Mouse (Mus musculus): ENCODE data around the gene Adora2a. TPM values are rescaled to one million over a fixed set of nuclear protein-coding genes. Genes with fewer than 3 reads are reported as not detected.
"Not testable (repeated sequence)": the region's sequence is repeated elsewhere in the genome, so short reads cannot be mapped to it uniquely, and the experiment has no call there.

Adora2a gene
- polyA plus RNA-seq (2015; fragmentation: Nextera tagmentation; extraction: Ambion mirVana), result 3.1 and 3.9 TPM in 2 replicates

DNA sequence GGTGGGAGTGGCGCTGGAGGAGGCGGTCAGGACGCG, at the start of gene Adora2a:
Gene Adora2a (plus strand): TSS at position 6 of the 36 bp plus-strand sequence.
- Histone ChIP-seq H3K9me3 (no peaks in the 10 kb centered on the region), H3K4me3 (peak within 1 kb of the TSS; percentile 42), H3K36me3 (peaks cover 16% of the 10 kb centered on the region), H3K27me3 (peaks cover 51% of the 10 kb centered on the region), H3K27ac (peak within 1 kb of the TSS; percentile 55; the same call in 1 of the 2 replicates), H3K4me1 (replicated peaks) (peaks cover 16% of the 10 kb centered on the region), H3K4me2 (peak within 1 kb of the TSS; percentile 55), H3K9ac (peak within 1 kb of the TSS; percentile 58)
- 4% methylated on average over 4 of the region's 4 CpGs for WGBS
- ATAC-seq (ENCODE audit: low FRiP score), result no peak

DNA sequence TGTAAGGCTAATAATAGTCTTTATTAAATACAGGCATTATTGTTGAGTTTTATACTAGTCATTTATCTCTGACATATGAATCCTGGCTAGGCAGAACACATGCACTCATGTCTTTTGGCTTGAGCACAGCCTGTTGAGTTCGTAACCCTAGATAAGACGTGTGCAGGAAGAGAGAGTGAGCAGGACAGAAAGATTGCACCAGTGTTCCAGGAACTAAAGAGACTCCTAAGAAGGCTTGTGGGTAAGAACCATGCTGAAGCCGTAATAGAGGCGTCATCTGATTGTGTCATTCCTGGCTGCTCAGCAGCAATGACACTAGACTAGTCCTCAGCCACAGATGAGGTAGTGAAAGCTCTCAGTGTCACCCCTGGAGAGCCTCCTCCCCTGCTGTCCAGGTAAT, 43.7 kb upstream of the Adora2a start:
- Histone ChIP-seq H3K27me3 (no peaks in the 10 kb centered on the region), H3K4me1 (replicated peaks) (no peaks in the 10 kb centered on the region), H3K36me3 (peaks cover 66% of the 10 kb centered on the region), H3K4me3 (no peak overlapping the region), H3K9me3 (no peaks in the 10 kb centered on the region), H3K9ac (no peak overlapping the region), H3K27ac (no peak overlapping the region), H3K4me2 (no peak overlapping the region)
- 93% methylated on average over 4 of the region's 4 CpGs for WGBS
- ATAC-seq (ENCODE audit: low FRiP score), result no peak

DNA sequence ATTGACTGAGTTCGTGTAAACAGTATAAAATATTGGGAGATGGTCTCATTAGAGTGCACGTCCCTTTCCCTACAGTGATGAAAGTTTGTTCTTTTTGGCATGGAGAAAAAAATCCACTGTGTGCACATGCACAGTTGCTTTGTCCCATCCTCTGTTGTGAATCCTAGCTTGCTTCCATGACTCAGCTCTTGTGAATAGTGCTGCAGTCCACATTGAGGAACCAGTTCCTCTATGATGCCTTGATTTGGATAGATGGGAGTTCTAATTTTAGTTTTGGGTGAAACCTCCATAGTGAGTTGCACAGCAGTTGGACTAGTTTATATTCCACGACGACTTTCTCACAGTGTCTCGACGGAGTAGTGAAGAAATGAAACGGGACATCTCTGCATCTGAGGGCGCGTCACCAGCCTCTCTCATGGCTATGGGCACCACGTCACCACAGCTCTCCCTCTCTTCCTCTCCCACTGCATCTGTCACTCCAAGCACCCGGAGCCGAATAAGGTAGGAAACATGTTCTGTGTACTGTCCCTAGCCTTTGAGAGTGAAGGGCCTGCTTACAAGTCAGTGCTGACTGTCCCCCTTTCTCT, 40.2 kb upstream of the Adora2a start:
- no peak for ATAC-seq (ENCODE audit: low FRiP score)
- H3K4me1 ChIP-seq (replicated peaks), result no peaks in the 10 kb centered on the region
- no peak overlapping the region for H3K27ac ChIP-seq
- H3K9ac ChIP-seq, result no peak overlapping the region
- H3K27me3 ChIP-seq, result no peaks in the 10 kb centered on the region
- WGBS, result 91% methylated on average over 12 of the region's 12 CpGs
- H3K9me3 ChIP-seq, result no peaks in the 10 kb centered on the region
- H3K4me2 ChIP-seq, result no peak overlapping the region
- peaks cover 65% of the 10 kb centered on the region for H3K36me3 ChIP-seq
- no peak overlapping the region for H3K4me3 ChIP-seq

DNA sequence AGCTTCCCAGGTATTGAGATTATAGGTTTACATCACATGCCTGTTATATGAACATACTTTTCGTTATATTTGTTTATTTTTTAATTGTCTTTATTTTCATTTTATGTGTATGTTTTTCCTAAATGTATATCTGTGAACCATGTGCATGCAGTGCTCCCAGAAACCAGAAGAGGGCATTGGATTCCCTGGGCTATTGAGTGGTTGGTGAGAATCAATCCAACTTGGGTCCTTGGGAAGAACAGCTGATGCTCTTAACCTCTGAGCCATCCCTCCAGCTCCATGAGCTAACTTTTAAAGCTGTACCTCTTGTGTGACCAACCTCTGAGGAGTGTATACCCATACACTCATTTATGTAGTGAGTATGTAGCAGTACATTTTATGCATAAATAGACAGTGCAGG, 39.2 kb upstream of the Adora2a start:
- H3K36me3 ChIP-seq, result peaks cover 59% of the 10 kb centered on the region
- no peak overlapping the region for H3K4me2 ChIP-seq
- 0 out of 2 replicates have a peak, but pooled peaks have one; percentile 28 for ATAC-seq (ENCODE audit: low FRiP score)
- H3K9me3 ChIP-seq, result no peaks in the 10 kb centered on the region
- WGBS, result 92% methylated on average over 1 of the region's 1 CpGs
- no peak overlapping the region for H3K9ac ChIP-seq
- no peaks in the 10 kb centered on the region for H3K4me1 ChIP-seq (replicated peaks)
- no peak overlapping the region for H3K27ac ChIP-seq
- no peaks in the 10 kb centered on the region for H3K27me3 ChIP-seq
- H3K4me3 ChIP-seq, result no peak overlapping the region

DNA sequence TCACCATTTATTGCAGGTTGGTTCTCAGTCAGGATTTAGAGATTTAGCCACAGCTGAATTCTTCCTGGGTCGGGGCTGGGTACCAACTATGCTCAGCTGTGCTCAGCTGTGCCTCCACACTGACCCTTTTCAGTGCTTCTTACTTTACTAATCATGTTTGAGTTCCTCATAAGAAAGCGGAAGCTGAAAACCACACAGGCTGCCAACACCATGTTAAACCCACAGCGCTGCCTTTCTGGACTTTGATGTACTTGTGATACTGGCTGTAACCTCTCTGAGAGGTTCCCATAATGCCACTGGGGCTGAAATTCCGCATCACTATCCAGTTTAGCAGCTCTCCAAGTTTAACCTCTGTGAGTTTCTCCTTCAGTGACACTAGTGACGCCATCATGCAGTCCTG, 34.0 kb upstream of the Adora2a start:
- no peak for ATAC-seq (ENCODE audit: low FRiP score)
- no peaks in the 10 kb centered on the region for H3K27me3 ChIP-seq
- no peak overlapping the region for H3K9ac ChIP-seq
- peaks cover 40% of the 10 kb centered on the region for H3K36me3 ChIP-seq
- no peaks in the 10 kb centered on the region for H3K9me3 ChIP-seq
- H3K27ac ChIP-seq, result no peak overlapping the region
- H3K4me1 ChIP-seq (replicated peaks), result no peaks in the 10 kb centered on the region
- no peak overlapping the region for H3K4me3 ChIP-seq
- 94% methylated on average over 5 of the region's 5 CpGs for WGBS
- H3K4me2 ChIP-seq, result no peak overlapping the region

DNA sequence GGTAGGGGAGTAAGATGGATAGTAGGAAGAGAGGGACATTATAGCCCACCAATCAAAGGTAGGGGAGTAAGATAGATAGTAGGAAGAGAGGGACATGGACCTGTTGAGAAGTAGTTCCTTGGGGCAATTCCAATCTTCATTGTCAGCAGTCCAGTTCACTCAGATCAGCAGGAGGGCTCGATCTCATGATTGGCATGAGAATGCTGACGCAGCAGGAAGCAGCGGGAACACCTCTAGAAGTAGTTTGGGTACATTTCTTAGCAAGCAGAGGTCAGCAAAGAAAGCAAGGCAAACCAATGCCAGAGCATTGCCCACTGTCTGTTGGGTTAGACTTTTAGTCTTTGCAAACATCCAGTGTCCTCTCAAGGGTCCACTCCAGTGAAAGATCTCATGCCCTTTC, 32.9 kb upstream of the Adora2a start:
- H3K9ac ChIP-seq, result no peak overlapping the region
- WGBS, result 93% methylated on average over 3 of the region's 3 CpGs
- H3K4me1 ChIP-seq (replicated peaks), result no peaks in the 10 kb centered on the region
- H3K4me3 ChIP-seq, result no peak overlapping the region
- H3K9me3 ChIP-seq, result no peaks in the 10 kb centered on the region
- no peak overlapping the region for H3K27ac ChIP-seq
- H3K27me3 ChIP-seq, result no peaks in the 10 kb centered on the region
- no peak overlapping the region for H3K4me2 ChIP-seq
- no peak for ATAC-seq (ENCODE audit: low FRiP score)
- H3K36me3 ChIP-seq, result peaks cover 42% of the 10 kb centered on the region

DNA sequence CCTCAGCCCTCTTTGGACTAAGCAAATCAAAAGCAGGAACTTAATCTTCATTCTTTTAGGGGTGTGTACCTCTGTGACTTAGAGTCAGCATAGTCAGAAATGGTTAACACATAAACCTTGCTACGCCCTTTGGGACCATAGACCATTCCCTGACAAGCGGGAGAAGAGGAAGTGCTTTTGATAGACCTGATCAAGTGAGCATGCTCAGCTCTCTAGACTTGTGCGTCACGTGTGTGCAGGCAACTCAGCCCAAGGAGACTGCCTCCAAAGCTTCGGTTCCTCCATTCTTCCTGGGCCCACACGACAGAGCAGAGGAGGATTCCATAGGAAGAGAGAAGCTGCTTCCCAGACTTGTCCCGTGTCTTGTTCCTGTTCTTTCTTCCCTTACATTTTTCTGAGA, 28.1 kb upstream of the Adora2a start:
- no peak overlapping the region for H3K4me3 ChIP-seq
- H3K4me2 ChIP-seq, result no peak overlapping the region
- no peaks in the 10 kb centered on the region for H3K9me3 ChIP-seq
- no peak for ATAC-seq (ENCODE audit: low FRiP score)
- WGBS, result 83% methylated on average over 7 of the region's 7 CpGs
- H3K4me1 ChIP-seq (replicated peaks), result no peaks in the 10 kb centered on the region
- H3K27me3 ChIP-seq, result no peaks in the 10 kb centered on the region
- H3K27ac ChIP-seq, result no peak overlapping the region
- H3K36me3 ChIP-seq, result peaks cover 27% of the 10 kb centered on the region
- H3K9ac ChIP-seq, result no peak overlapping the region

DNA sequence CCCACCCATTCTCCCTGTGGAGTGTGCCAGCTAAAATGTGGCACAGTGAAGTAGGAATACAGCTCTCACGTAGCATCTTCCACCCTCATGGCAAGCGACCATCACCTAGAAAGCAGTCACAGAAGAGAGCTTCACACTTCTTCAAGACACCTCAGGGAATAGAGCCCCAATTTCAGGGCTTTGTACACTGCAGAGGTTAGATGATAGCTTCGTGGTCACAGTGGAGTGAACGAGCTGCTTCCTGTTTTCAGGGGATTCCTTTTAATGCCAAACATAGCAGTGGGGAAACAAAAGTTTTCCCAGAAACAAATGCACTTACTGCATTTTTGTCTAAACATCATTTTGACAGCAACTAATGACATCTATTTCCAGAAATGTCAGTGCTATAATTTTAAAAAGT, 27.3 kb upstream of the Adora2a start:
- H3K4me1 ChIP-seq (replicated peaks), result no peaks in the 10 kb centered on the region; the same call in 1 of the 2 replicates
- H3K27me3 ChIP-seq, result no peaks in the 10 kb centered on the region
- H3K4me2 ChIP-seq, result no peak overlapping the region
- ATAC-seq (ENCODE audit: low FRiP score), result no peak
- H3K27ac ChIP-seq, result no peak overlapping the region
- peaks cover 19% of the 10 kb centered on the region for H3K36me3 ChIP-seq
- 77% methylated on average over 4 of the region's 4 CpGs for WGBS
- no peak overlapping the region for H3K9ac ChIP-seq
- no peak overlapping the region for H3K4me3 ChIP-seq
- H3K9me3 ChIP-seq, result no peaks in the 10 kb centered on the region

DNA sequence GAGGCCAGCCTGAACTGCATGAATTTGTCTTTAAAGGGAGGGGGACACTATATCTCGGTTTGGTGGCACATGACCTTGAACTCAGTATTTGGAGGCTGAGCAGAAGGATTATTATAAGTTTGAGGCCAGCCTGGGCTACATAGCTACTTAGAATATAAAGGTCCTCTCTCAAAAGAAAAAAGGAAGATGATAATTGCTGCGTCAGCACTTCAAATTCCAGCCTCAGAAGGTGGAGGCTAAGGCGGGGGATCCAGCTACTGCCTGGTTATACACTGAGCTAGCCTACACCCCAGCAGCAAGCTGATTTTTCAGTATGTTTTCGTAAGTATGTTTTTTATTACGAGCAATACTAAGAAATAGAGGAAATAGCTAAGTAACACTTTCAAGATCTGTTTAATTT, 26.0 kb upstream of the Adora2a start:
- H3K27ac ChIP-seq, result no peak overlapping the region

DNA sequence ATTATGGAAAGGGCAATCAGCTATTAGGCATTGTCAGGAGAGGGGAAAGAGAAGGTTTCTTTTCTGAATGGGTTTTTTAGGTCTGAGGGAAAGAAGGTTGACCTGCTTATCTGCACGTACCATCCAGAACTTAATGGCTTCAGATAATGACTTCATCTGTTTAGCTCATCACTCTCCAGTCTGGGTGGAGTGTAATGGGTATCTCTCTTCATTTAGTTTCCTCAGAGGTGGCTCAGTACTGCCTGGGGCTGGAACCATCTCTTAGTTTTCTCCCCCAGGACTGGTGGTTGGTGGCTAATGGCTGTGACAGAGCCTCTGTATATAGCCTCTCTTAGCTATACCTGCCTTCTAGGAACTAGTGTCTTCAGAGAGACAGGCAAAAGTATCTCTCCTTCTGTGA, 25.3 kb upstream of the Adora2a start:
- Histone ChIP-seq H3K9me3 (no peaks in the 10 kb centered on the region), H3K9ac (no peak overlapping the region), H3K4me2 (no peak overlapping the region), H3K4me1 (replicated peaks) (peaks cover 4% of the 10 kb centered on the region; the same call in 1 of the 2 replicates), H3K27ac (peak overlapping the region; percentile 30), H3K4me3 (no peak overlapping the region), H3K27me3 (no peaks in the 10 kb centered on the region), H3K36me3 (peaks cover 23% of the 10 kb centered on the region)
- 64% methylated on average over 1 of the region's 1 CpGs for WGBS
- no peak for ATAC-seq (ENCODE audit: low FRiP score)

More for the DNA sequence above, 26.0 kb upstream of the Adora2a start:
- H3K4me2 ChIP-seq, result no peak overlapping the region
- ATAC-seq (ENCODE audit: low FRiP score), result no peak
- WGBS, result 92% methylated on average over 5 of the region's 5 CpGs
- H3K4me3 ChIP-seq, result no peak overlapping the region
- no peak overlapping the region for H3K9ac ChIP-seq
- peaks cover 4% of the 10 kb centered on the region; the same call in 1 of the 2 replicates for H3K4me1 ChIP-seq (replicated peaks)
- peaks cover 19% of the 10 kb centered on the region for H3K36me3 ChIP-seq
- H3K27me3 ChIP-seq, result no peaks in the 10 kb centered on the region
- no peaks in the 10 kb centered on the region for H3K9me3 ChIP-seq

DNA sequence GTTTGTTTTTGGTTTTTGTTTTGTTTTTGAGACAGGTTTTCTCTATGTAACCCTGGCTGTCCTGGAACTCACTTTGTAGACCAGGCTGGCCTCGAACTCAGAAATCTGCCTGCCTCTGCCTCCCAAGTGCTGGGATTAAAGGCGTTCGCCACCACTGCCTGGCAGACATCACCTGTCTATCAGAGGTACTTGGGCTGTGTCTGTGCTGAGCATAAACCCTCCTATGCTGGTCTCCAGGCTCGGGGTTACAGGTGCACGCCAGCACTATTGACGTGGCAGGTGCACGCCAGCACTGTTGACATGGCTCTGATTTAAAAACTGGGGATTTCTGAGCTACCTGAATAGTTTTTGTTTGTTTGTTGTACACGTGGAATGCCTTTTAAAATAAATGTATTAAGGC, 24.5 kb upstream of the Adora2a start:
- not testable (repeated sequence) for H3K4me3 ChIP-seq; H3K9ac ChIP-seq; H3K27ac ChIP-seq; H3K9me3 ChIP-seq; H3K27me3 ChIP-seq; ATAC-seq (ENCODE audit: low FRiP score); H3K4me2 ChIP-seq; H3K4me1 ChIP-seq (replicated peaks)
- peaks cover 26% of the 10 kb centered on the region for H3K36me3 ChIP-seq
- WGBS, result 93% methylated on average over 8 of the region's 8 CpGs

DNA sequence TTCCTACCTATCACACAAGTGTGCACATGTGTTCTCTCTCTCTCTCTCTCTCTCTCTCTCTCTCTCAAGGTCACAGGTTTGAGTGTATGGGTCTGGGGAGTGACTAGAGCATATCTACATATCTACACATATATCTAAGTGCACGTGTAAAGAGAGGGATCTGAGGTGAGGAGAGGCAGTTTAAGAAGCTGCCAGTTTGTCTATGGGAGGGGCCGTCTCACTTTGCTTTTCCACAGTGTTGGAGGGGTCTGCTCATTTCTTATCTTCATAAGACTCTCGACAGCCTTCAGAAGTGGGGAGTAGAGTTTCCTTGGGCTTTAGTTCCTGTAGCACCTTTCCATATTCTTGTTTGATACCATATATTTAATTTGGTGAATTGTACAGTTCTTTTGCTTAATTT, 23.4 kb upstream of the Adora2a start:
- no peak overlapping the region for H3K9ac ChIP-seq
- no peaks in the 10 kb centered on the region for H3K9me3 ChIP-seq
- H3K4me2 ChIP-seq, result no peak overlapping the region
- no peak for ATAC-seq (ENCODE audit: low FRiP score)
- H3K27ac ChIP-seq, result no peak overlapping the region
- no peak overlapping the region for H3K4me3 ChIP-seq
- WGBS, result 95% methylated on average over 3 of the region's 3 CpGs
- peaks cover 28% of the 10 kb centered on the region for H3K36me3 ChIP-seq
- no peaks in the 10 kb centered on the region for H3K27me3 ChIP-seq
- H3K4me1 ChIP-seq (replicated peaks), result peaks cover 4% of the 10 kb centered on the region; the same call in 1 of the 2 replicates

DNA sequence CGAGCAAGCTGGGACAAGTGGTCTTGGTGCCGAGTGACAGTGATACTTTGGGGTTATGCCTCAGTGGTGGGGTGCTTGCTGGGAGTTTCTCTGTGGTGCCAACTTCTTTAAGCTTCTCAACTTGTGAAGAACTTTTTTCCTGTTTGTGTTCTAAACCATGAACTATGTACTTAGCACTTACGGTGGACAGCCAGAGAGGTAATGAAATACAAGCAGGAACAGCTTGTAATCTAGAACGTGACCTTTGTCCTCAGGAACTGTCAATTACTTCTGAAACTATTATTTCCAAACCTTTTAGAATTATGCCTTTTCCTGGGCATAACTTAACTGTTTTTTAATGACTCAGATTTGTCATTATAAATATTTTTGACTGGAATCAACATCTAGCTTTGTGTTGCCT, 22.3 kb upstream of the Adora2a start:
- Histone ChIP-seq H3K36me3 (peaks cover 24% of the 10 kb centered on the region), H3K4me3 (no peak overlapping the region), H3K9me3 (no peaks in the 10 kb centered on the region), H3K9ac (no peak overlapping the region), H3K27ac (no peak overlapping the region), H3K4me1 (replicated peaks) (peaks cover 4% of the 10 kb centered on the region; the same call in 1 of the 2 replicates), H3K4me2 (no peak overlapping the region), H3K27me3 (no peaks in the 10 kb centered on the region)
- no peak for ATAC-seq (ENCODE audit: low FRiP score)
- 78% methylated on average over 4 of the region's 4 CpGs for WGBS

DNA sequence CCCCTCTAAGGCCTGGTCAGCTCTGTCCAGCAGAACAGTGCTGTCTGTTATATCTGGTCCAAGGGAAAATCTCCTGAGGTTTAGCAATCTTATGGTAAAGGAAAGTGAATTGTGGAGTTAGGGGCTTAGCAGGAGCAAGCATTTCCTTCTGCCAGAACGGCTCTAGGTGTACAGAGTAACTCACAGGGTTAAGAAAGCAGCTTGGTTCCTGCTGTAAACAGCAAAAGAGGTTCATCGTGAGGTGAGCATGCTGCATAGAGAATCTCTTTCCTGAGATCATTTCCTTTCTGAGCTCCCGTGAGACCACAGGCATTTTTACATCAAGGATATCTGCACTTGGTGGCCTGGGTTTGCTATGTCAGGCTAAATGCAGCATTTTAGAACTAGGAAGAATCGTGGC, 21.8 kb upstream of the Adora2a start:
- H3K9ac ChIP-seq, result no peak overlapping the region
- H3K36me3 ChIP-seq, result peaks cover 23% of the 10 kb centered on the region
- H3K9me3 ChIP-seq, result no peaks in the 10 kb centered on the region
- 81% methylated on average over 4 of the region's 4 CpGs for WGBS
- no peak overlapping the region for H3K4me3 ChIP-seq
- no peak for ATAC-seq (ENCODE audit: low FRiP score)
- no peaks in the 10 kb centered on the region for H3K27me3 ChIP-seq
- no peak overlapping the region for H3K27ac ChIP-seq
- no peak overlapping the region for H3K4me2 ChIP-seq
- H3K4me1 ChIP-seq (replicated peaks), result peaks cover 4% of the 10 kb centered on the region; the same call in 1 of the 2 replicates
